Mouse (Mus musculus): Measurements from ENCODE around the gene Sfxn2. TPM values are rescaled to one million over a fixed set of nuclear protein-coding genes. Genes with fewer than 3 reads are reported as not detected.

Sfxn2 gene
- polyA plus RNA-seq (2015; fragmentation: Nextera tagmentation; extraction: Ambion mirVana): 7.5 and 8.7 TPM in 2 replicates

GRCm38 (mm10) chr19:46572951-46573937 lies at the start of gene Sfxn2, which contains the start of gene Arl3:
Gene Sfxn2 (plus strand): TSS chr19:46573365.
Gene Arl3 (minus strand): TSS chr19:46573198.

DNA sequence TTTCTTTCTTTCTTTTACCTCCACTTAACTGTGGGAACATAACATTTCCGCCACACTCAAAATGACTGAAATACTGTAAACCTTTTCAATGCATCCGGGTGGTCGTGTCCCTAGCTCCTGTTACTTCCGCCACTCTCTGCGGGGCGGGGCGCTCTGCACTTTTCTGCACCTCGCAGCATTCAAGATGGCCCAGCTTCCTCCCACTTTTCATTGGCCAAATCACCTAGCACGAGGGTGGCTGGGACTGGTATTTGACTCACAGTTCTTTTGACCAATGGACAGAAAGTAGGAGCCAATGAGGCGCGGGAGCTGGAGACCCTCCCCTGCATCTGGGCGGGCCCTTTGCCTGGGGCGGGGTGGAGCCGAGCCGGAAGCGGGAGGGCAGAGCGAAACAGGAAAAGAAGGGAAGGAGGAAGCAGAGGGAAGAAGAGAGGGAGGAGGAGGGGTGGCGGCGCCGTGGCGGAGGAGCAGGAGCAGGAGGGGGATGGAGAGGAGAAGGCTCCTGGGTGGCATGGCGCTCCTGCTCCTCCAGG lies 25.6 kb downstream of the Sfxn2 start, which contains the start of gene Wbp1l:
Wbp1l (plus strand) TSS at position 365 of the 533 bp plus-strand sequence.

Other genes starting within 250 kb of the Sfxn2 start
- 1.5 and 1.6 TPM in 2 replicates for gene Psd, start 246.2 kb upstream of the Sfxn2 start, polyA plus RNA-seq (2015; fragmentation: Nextera tagmentation; extraction: Ambion mirVana)
- gene Fbxl15, start 245.2 kb upstream of the Sfxn2 start, polyA plus RNA-seq (2015; fragmentation: Nextera tagmentation; extraction: Ambion mirVana): 7.3 and 8.7 TPM in 2 replicates
- gene Cuedc2, start 234.7 kb upstream of the Sfxn2 start, polyA plus RNA-seq (2015; fragmentation: Nextera tagmentation; extraction: Ambion mirVana): 141 and 149 TPM in 2 replicates
- 1.6 and 2.4 TPM in 2 replicates for gene Mfsd13a, start 232.2 kb upstream of the Sfxn2 start, polyA plus RNA-seq (2015; fragmentation: Nextera tagmentation; extraction: Ambion mirVana)
- gene 2310034G01Rik, start 223.1 kb upstream of the Sfxn2 start, polyA plus RNA-seq (2015; fragmentation: Nextera tagmentation; extraction: Ambion mirVana): 1.2 and 1.4 TPM in 2 replicates
- gene Actr1a, start 177.6 kb upstream of the Sfxn2 start, polyA plus RNA-seq (2015; fragmentation: Nextera tagmentation; extraction: Ambion mirVana): 64.6 and 72.9 TPM in 2 replicates
- gene Sufu, start 176.5 kb upstream of the Sfxn2 start, polyA plus RNA-seq (2015; fragmentation: Nextera tagmentation; extraction: Ambion mirVana): 9.9 and 10.8 TPM in 2 replicates
- 13.8 and 14.1 TPM in 2 replicates for gene Trim8, start 71.7 kb upstream of the Sfxn2 start, polyA plus RNA-seq (2015; fragmentation: Nextera tagmentation; extraction: Ambion mirVana)
- gene Arl3, start 167 bp upstream of the Sfxn2 start, polyA plus RNA-seq (2015; fragmentation: Nextera tagmentation; extraction: Ambion mirVana): 74.2 and 74.4 TPM in 2 replicates
- 32.4 and 32.7 TPM in 2 replicates for gene Wbp1l, start 25.7 kb downstream of the Sfxn2 start, polyA plus RNA-seq (2015; fragmentation: Nextera tagmentation; extraction: Ambion mirVana)
- 0.12 TPM in 1 of 2 replicates, not detected in the other for gene Cyp17a1, start 99.8 kb downstream of the Sfxn2 start, polyA plus RNA-seq (2015; fragmentation: Nextera tagmentation; extraction: Ambion mirVana)
- 17.1 and 18.7 TPM in 2 replicates for gene Borcs7, start 116.5 kb downstream of the Sfxn2 start, polyA plus RNA-seq (2015; fragmentation: Nextera tagmentation; extraction: Ambion mirVana)
- gene As3mt, start 134.1 kb downstream of the Sfxn2 start, polyA plus RNA-seq (2015; fragmentation: Nextera tagmentation; extraction: Ambion mirVana): 42.1 and 44.6 TPM in 2 replicates
- gene Cnnm2, start 188.2 kb downstream of the Sfxn2 start, polyA plus RNA-seq (2015; fragmentation: Nextera tagmentation; extraction: Ambion mirVana): 1.3 and 3.0 TPM in 2 replicates

Data from skeletal muscle tissue, postnatal 0 days (tissue).